Mouse (Mus musculus) spleen, adult 2 months (tissue): Measurements from ENCODE around the gene Lrrc38.

Experiments used
- CTCF ChIP-seq: fragments of 200-500 bp; IDR thresholded peaks from 2 replicates; pipeline ENCODE4 v1.5.1; 2011; ENCODE audit warnings: mild to moderate bottlenecking, inconsistent platforms; ENCODE audit not compliant: insufficient read depth, insufficient read length, insufficient replicate concordance; ENCODE audit errors: extremely low read depth
- POLR2A ChIP-seq: fragments of 200-500 bp; IDR thresholded peaks from 2 replicates; pipeline ENCODE4 v1.6.1; 2011; ENCODE audit warnings: low read depth, low read length, inconsistent platforms

DNA sequence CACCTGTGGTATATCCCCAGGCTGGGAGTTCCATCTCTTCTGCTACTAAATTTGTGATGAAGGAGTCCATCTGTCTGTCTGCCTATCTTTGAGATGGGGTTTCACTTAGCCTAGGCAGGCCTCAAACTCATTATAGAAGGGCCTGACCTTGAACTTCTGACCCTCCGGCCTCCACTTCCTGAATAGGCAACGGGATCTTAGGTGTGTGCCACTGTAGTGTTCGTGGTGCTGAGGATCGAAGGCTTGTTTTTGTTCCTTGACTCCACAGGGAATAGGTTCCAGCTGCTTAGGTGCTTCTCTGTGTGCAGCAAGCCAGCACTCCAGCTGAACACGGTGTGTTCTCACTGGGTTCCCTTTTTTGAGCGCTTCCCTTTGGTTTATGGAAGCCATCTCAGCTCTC lies 36.3 kb upstream of the Lrrc38 start:
- TF ChIP-seq POLR2A (no peak), CTCF (no peak)
